Comparison of ENCODE assay signal across 25 mouse cellular contexts in the genomic region with DNA sequence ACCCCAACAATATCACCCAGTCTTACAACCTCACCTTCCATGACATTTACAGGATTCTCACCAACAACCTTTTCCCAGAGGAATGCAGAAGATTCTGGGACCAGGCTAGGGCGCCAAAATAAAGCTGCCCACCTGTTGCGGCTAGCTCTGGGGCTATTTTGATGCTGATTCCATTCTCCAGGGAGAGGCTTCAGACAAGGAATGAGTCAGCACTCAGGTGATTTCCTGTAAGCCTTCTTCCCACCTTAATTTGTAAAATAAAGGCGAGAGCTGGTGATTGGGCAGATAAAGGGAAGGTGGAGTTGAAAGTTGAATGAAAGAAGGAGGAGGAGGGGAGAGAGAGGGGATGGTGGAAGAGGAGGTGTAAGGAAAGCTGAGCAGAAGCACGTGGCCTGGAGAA. TPM values are rescaled to one million over a fixed set of nuclear protein-coding genes. Genes with fewer than 3 reads are reported as not detected.
"Had no signal": no experiment of that assay in that cellular context is flagged by ENCODE, and none has a peak within 500 bp of the region (broad histone marks: within the 10 kb centered on the region; RNA-seq: fewer than 3 reads in every experiment).

No protein-coding gene starts in this region.

- H3K27me3 ChIP-seq: midbrain, embryonic 13.5 days; midbrain, embryonic 15.5 days; neural tube, embryonic 12.5 days; stomach, embryonic 15.5 days had no signal

- H3K4me2 ChIP-seq: lung, embryonic 14.5 days; midbrain, embryonic 11.5 days; midbrain, embryonic 13.5 days; midbrain, embryonic 15.5 days; neural tube, embryonic 12.5 days; stomach, embryonic 15.5 days had no signal

- H3K9ac ChIP-seq: lung, embryonic 14.5 days; midbrain, embryonic 13.5 days; midbrain, embryonic 15.5 days; neural tube, embryonic 12.5 days; stomach, embryonic 15.5 days had no signal

- H3K4me1 ChIP-seq: midbrain, embryonic 13.5 days; midbrain, embryonic 15.5 days; neural tube, embryonic 12.5 days; stomach, embryonic 15.5 days had no signal

- H3K4me3 ChIP-seq: midbrain, embryonic 13.5 days; midbrain, embryonic 15.5 days; neural tube, embryonic 12.5 days; stomach, embryonic 15.5 days had no signal

- H3K27ac ChIP-seq: midbrain, embryonic 13.5 days; midbrain, embryonic 15.5 days; neural tube, embryonic 12.5 days; stomach, embryonic 15.5 days; stomach, postnatal 0 days had no signal

- H3K9me3 ChIP-seq: midbrain, embryonic 15.5 days; neural tube, embryonic 12.5 days; stomach, embryonic 15.5 days had no signal

- ATAC-seq: midbrain, embryonic 13.5 days; midbrain, embryonic 15.5 days had no signal

- H3K36me3 ChIP-seq: midbrain, embryonic 13.5 days; midbrain, embryonic 15.5 days; neural tube, embryonic 12.5 days; stomach, embryonic 15.5 days had no signal

- DNase-seq: lung, adult 18-20 months; lung, embryonic 14.5 days; lung, postnatal 10 days; lung, postnatal 4 days; retina, postnatal 1 day; right cerebral cortex, adult 18-20 months; right cerebral cortex, postnatal 14 days; thymus, adult 2 months; thymus, postnatal 25 days; thymus, postnatal 4 days had no signal

RNA-seq across cellular contexts. Expression of gene Gm15517, which starts 30.2 kb away (rescaled TPM):
- total RNA-seq: megakaryocyte, adult 5-6 weeks; midbrain, postnatal 0 days; monocyte, adult 5-6 weeks; neutrophil, adult 5-6 weeks had no signal
- polyA plus RNA-seq: liver, embryonic 16.5 days; lung, embryonic 14.5 days; lung, embryonic 16.5 days; midbrain, embryonic 11.5 days; midbrain, embryonic 13.5 days; midbrain, embryonic 15.5 days; midbrain, postnatal 0 days; neural tube, embryonic 12.5 days; neural tube, embryonic 14.5 days; spleen, adult 2 months; stomach, embryonic 15.5 days; stomach, postnatal 0 days had no signal

RNA-seq across cellular contexts. Expression of gene Acp4, which starts 34.2 kb away (rescaled TPM):
- total RNA-seq: megakaryocyte, adult 5-6 weeks; midbrain, postnatal 0 days; monocyte, adult 5-6 weeks; neutrophil, adult 5-6 weeks had no signal
- polyA plus RNA-seq: liver, embryonic 16.5 days; lung, embryonic 16.5 days; midbrain, embryonic 11.5 days; midbrain, postnatal 0 days; neural tube, embryonic 12.5 days; neural tube, embryonic 14.5 days; spleen, adult 2 months; stomach, embryonic 15.5 days; stomach, postnatal 0 days; urinary bladder, adult 2 months had no signal
